Mouse (Mus musculus): Measurements from ENCODE around the gene Rab3gap1. TPM values are rescaled to one million over a fixed set of nuclear protein-coding genes. Genes with fewer than 3 reads are reported as not detected.

Gene Rab3gap1
- polyA plus RNA-seq, 1 experiment from 2014 or later = 19.7 TPM

- Histone ChIP-seq H3K9ac (no peak overlapping the region), H3K27me3 (no peaks in the 10 kb centered on the region), H3K4me2 (no peak overlapping the region), H3K9me3 (no peaks in the 10 kb centered on the region), H3K4me1 (no peaks in the 10 kb centered on the region), H3K36me3 (replicated peaks) (no peaks in the 10 kb centered on the region), H3K4me3 (replicated peaks) (no peak overlapping the region), H3K27ac (no peak overlapping the region)
- no peak for ATAC-seq (ENCODE audit: low FRiP score)
- 90% methylated on average over 6 of the region's 6 CpGs for WGBS
Measured at GRCm38 (mm10) chr1:127859799-127860400, 8.7 kb upstream of the Rab3gap1 start.

- H3K9ac ChIP-seq = no peak overlapping the region
- no peaks in the 10 kb centered on the region for H3K9me3 ChIP-seq
- no peak for ATAC-seq (ENCODE audit: low FRiP score)
- no peaks in the 10 kb centered on the region for H3K36me3 ChIP-seq (replicated peaks)
- H3K4me2 ChIP-seq = no peak overlapping the region
- no peaks in the 10 kb centered on the region for H3K4me1 ChIP-seq
- no peak overlapping the region for H3K27ac ChIP-seq
- no peaks in the 10 kb centered on the region for H3K27me3 ChIP-seq
- WGBS = 90% methylated on average over 4 of the region's 4 CpGs
- no peak overlapping the region for H3K4me3 ChIP-seq (replicated peaks)
Measured at GRCm38 (mm10) chr1:127860492-127860891, 8.1 kb upstream of the Rab3gap1 start.

- no peak overlapping the region for H3K4me2 ChIP-seq
- H3K27ac ChIP-seq = no peak overlapping the region
- no peaks in the 10 kb centered on the region for H3K27me3 ChIP-seq
- no peak overlapping the region for H3K4me3 ChIP-seq (replicated peaks)
- no peaks in the 10 kb centered on the region for H3K4me1 ChIP-seq
- ATAC-seq (ENCODE audit: low FRiP score) = no peak
- no peaks in the 10 kb centered on the region for H3K9me3 ChIP-seq
- H3K9ac ChIP-seq = no peak overlapping the region
- 87% methylated on average over 5 of the region's 5 CpGs for WGBS
- H3K36me3 ChIP-seq (replicated peaks) = no peaks in the 10 kb centered on the region
Measured at GRCm38 (mm10) chr1:127861900-127862299, 6.7 kb upstream of the Rab3gap1 start.

GRCm38 (mm10) chr1:127863806-127864205 lies 4.8 kb upstream of the Rab3gap1 start:
- ATAC-seq (ENCODE audit: low FRiP score) = no peak
- H3K9me3 ChIP-seq = no peaks in the 10 kb centered on the region
- 56% methylated on average over 7 of the region's 7 CpGs for WGBS

GRCm38 (mm10) chr1:127869276-127869675 lies 703 bp downstream of the Rab3gap1 start:
- WGBS = 53% methylated on average over 8 of the region's 8 CpGs
- H3K27ac ChIP-seq = no peak overlapping the region

More at GRCm38 (mm10) chr1:127863806-127864205, 4.8 kb upstream of the Rab3gap1 start:
- no peak overlapping the region for H3K4me3 ChIP-seq (replicated peaks)
- no peak overlapping the region for H3K27ac ChIP-seq
- no peak overlapping the region for H3K9ac ChIP-seq
- no peak overlapping the region for H3K4me2 ChIP-seq
- no peaks in the 10 kb centered on the region for H3K4me1 ChIP-seq
- no peaks in the 10 kb centered on the region for H3K27me3 ChIP-seq
- H3K36me3 ChIP-seq (replicated peaks) = no peaks in the 10 kb centered on the region

GRCm38 (mm10) chr1:127899401-127899800 lies 30.8 kb downstream of the Rab3gap1 start:
- Histone ChIP-seq H3K9me3 (no peaks in the 10 kb centered on the region), H3K27ac (no peak overlapping the region), H3K9ac (no peak overlapping the region), H3K4me1 (no peaks in the 10 kb centered on the region), H3K4me2 (no peak overlapping the region), H3K36me3 (replicated peaks) (peaks cover 5% of the 10 kb centered on the region), H3K4me3 (replicated peaks) (no peak overlapping the region), H3K27me3 (no peaks in the 10 kb centered on the region)
- ATAC-seq (ENCODE audit: low FRiP score) = no peak
- 92% methylated on average over 1 of the region's 1 CpGs for WGBS

More at GRCm38 (mm10) chr1:127869276-127869675, 703 bp downstream of the Rab3gap1 start:
- peak overlapping the region; percentile 73 for H3K4me3 ChIP-seq (replicated peaks)
- peak overlapping the region; percentile 64 for H3K4me2 ChIP-seq
- H3K9ac ChIP-seq = peak overlapping the region; percentile 72
- H3K9me3 ChIP-seq = no peaks in the 10 kb centered on the region
- H3K27me3 ChIP-seq = no peaks in the 10 kb centered on the region
- peaks cover 14% of the 10 kb centered on the region for H3K36me3 ChIP-seq (replicated peaks)
- no peak for ATAC-seq (ENCODE audit: low FRiP score)
- H3K4me1 ChIP-seq = peaks cover 4% of the 10 kb centered on the region; the same call in 1 of the 2 replicates

DNA sequence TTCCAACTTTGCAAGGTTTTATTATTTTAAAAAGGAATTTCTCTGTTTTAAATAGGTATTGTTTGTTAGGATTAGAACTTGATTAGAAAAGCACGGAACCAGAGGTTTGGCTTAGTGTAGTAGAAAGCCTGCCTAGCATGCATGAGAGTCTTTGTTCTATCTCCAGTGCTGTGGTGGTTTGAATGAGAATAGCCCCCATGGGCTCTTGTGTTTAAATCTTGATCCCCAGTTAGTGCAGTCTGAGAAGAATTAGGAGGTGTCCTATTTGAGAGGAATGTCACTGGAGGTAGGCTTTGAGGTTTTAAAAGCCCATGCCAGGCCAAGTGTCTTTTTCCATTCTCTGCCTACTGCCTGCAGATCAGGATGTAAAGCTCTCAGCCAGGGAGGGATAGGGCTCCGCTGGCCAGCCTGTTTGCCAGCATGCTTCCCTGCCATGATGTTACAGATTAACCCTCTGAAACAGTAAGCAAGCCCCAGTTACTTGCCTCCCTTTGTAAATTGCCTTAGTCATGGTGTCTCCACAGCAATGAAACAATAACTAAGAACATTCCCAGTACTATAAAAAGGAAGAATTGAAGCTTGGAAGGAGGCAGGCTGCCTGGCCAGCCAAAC lies 36.3 kb downstream of the Rab3gap1 start:
- Histone ChIP-seq H3K4me2 (no peak overlapping the region), H3K4me3 (replicated peaks) (no peak overlapping the region), H3K27me3 (no peaks in the 10 kb centered on the region), H3K27ac (0 out of 2 replicates have a peak overlapping the region, but pooled peaks have one; percentile 5), H3K36me3 (replicated peaks) (peaks cover 10% of the 10 kb centered on the region), H3K4me1 (peaks cover 5% of the 10 kb centered on the region; the same call in 1 of the 2 replicates), H3K9ac (no peak overlapping the region), H3K9me3 (no peaks in the 10 kb centered on the region)
- 10% methylated on average over 2 of the region's 2 CpGs for WGBS
- ATAC-seq (ENCODE audit: low FRiP score) = no peak

- WGBS = 88% methylated on average over 4 of the region's 4 CpGs
- H3K4me2 ChIP-seq = no peak overlapping the region
- ATAC-seq (ENCODE audit: low FRiP score) = no peak
Measured at GRCm38 (mm10) chr1:127913116-127913515, 44.5 kb downstream of the Rab3gap1 start.

GRCm38 (mm10) chr1:127915316-127915715 lies 46.7 kb downstream of the Rab3gap1 start:
- WGBS = 92% methylated on average over 6 of the region's 6 CpGs

More at GRCm38 (mm10) chr1:127913116-127913515, 44.5 kb downstream of the Rab3gap1 start:
- no peak overlapping the region for H3K9ac ChIP-seq
- H3K27ac ChIP-seq = no peak overlapping the region
- H3K9me3 ChIP-seq = no peaks in the 10 kb centered on the region
- peaks cover 10% of the 10 kb centered on the region; the same call in 1 of the 2 replicates for H3K36me3 ChIP-seq (replicated peaks)
- H3K4me3 ChIP-seq (replicated peaks) = no peak overlapping the region
- H3K4me1 ChIP-seq = no peaks in the 10 kb centered on the region
- H3K27me3 ChIP-seq = no peaks in the 10 kb centered on the region

DNA sequence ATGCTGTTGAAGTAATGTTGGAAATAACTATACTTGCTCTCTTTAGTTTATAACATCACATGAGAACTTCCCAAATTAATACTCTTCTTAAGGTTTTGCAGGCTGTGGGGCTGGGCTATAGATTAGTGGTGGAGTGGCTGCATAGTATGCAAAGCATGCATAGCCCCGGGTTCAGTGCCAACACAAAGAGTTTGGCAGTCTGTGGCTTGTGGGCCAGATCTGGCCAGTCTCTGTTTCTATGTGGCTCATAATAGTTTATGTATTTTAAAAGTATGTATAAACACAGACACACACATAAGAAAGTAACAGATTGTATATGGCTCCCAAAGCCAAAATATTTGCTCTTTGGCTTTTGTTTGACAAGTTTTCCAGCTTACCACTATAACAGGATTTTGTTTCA lies 47.2 kb downstream of the Rab3gap1 start:
- Histone ChIP-seq H3K9ac (no peak overlapping the region), H3K27ac (no peak overlapping the region), H3K36me3 (replicated peaks) (peaks cover 16% of the 10 kb centered on the region), H3K9me3 (no peaks in the 10 kb centered on the region), H3K4me2 (no peak overlapping the region), H3K4me3 (replicated peaks) (no peak overlapping the region), H3K27me3 (no peaks in the 10 kb centered on the region), H3K4me1 (no peaks in the 10 kb centered on the region)
- 73% methylated on average over 1 of the region's 1 CpGs for WGBS
- no peak for ATAC-seq (ENCODE audit: low FRiP score)

More at GRCm38 (mm10) chr1:127915316-127915715, 46.7 kb downstream of the Rab3gap1 start:
- Histone ChIP-seq H3K27me3 (no peaks in the 10 kb centered on the region), H3K4me1 (no peaks in the 10 kb centered on the region), H3K9ac (no peak overlapping the region), H3K4me2 (no peak overlapping the region), H3K9me3 (no peaks in the 10 kb centered on the region), H3K4me3 (replicated peaks) (no peak overlapping the region), H3K36me3 (replicated peaks) (peaks cover 16% of the 10 kb centered on the region), H3K27ac (no peak overlapping the region)
- no peak for ATAC-seq (ENCODE audit: low FRiP score)

- H3K9ac ChIP-seq = no peak overlapping the region
- no peak overlapping the region for H3K4me3 ChIP-seq (replicated peaks)
- no peak overlapping the region for H3K4me2 ChIP-seq
- no peak for ATAC-seq (ENCODE audit: low FRiP score)
- no peaks in the 10 kb centered on the region for H3K4me1 ChIP-seq
- WGBS = 96% methylated on average over 2 of the region's 2 CpGs
- no peak overlapping the region for H3K27ac ChIP-seq
- no peaks in the 10 kb centered on the region for H3K27me3 ChIP-seq
- H3K9me3 ChIP-seq = no peaks in the 10 kb centered on the region
- H3K36me3 ChIP-seq (replicated peaks) = peaks cover 41% of the 10 kb centered on the region
Measured at GRCm38 (mm10) chr1:127933405-127933804, 64.8 kb downstream of the Rab3gap1 start.

DNA sequence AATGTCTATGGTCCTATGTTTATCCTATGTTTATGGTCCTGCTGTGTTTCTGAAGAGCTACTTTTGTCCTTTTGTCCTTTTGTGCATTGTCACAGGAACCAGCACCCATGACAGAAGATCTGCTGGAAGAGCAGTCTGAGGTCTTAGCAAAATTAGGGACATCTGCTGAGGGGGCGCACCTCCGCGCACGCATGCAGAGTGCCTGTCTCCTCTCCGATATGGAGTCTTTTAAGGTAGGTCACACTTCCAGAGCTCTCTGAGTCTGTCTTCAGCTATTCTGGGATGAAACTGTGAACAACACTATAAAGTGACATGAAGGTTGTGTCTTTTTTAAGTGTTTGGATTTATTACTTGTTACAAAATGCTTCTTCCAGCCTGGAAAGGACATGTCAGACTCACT lies 65.7 kb downstream of the Rab3gap1 start:
- H3K4me2 ChIP-seq = no peak overlapping the region
- H3K27ac ChIP-seq = no peak overlapping the region
- ATAC-seq (ENCODE audit: low FRiP score) = no peak
- no peaks in the 10 kb centered on the region for H3K27me3 ChIP-seq
- H3K9me3 ChIP-seq = no peaks in the 10 kb centered on the region
- WGBS = 96% methylated on average over 5 of the region's 5 CpGs
- H3K4me3 ChIP-seq (replicated peaks) = no peak overlapping the region
- no peak overlapping the region for H3K9ac ChIP-seq
- H3K4me1 ChIP-seq = no peaks in the 10 kb centered on the region
- H3K36me3 ChIP-seq (replicated peaks) = peaks cover 48% of the 10 kb centered on the region

GRCm38 (mm10) chr1:127937277-127937676 lies 68.7 kb downstream of the Rab3gap1 start:
- no peak overlapping the region for H3K27ac ChIP-seq
- H3K36me3 ChIP-seq (replicated peaks) = peaks cover 66% of the 10 kb centered on the region
- ATAC-seq (ENCODE audit: low FRiP score) = no peak
- no peak overlapping the region for H3K4me3 ChIP-seq (replicated peaks)
- H3K4me2 ChIP-seq = no peak overlapping the region
- H3K9me3 ChIP-seq = no peaks in the 10 kb centered on the region
- H3K27me3 ChIP-seq = no peaks in the 10 kb centered on the region
- no peaks in the 10 kb centered on the region for H3K4me1 ChIP-seq
- 85% methylated on average over 8 of the region's 8 CpGs for WGBS
- no peak overlapping the region for H3K9ac ChIP-seq
